Mouse (Mus musculus) kidney, adult 2 months (tissue): ENCODE measurements around the gene 1700017B05Rik.

Experiments used
- CTCF ChIP-seq: fragments of 200-500 bp; conservative IDR thresholded peaks from 2 replicates; pipeline ENCODE4 v1.5.1; 2011; ENCODE audit warnings: low read depth, mild to moderate bottlenecking, control low read depth, low read length, moderate library complexity, mixed read lengths; ENCODE audit not compliant: insufficient read depth, insufficient read length
- POLR2A ChIP-seq: fragments of 200-500 bp; IDR thresholded peaks from one replicate; pipeline ENCODE4 v1.6.1; 2011; ENCODE audit warnings: low read depth, low read length, control low read depth

DNA sequence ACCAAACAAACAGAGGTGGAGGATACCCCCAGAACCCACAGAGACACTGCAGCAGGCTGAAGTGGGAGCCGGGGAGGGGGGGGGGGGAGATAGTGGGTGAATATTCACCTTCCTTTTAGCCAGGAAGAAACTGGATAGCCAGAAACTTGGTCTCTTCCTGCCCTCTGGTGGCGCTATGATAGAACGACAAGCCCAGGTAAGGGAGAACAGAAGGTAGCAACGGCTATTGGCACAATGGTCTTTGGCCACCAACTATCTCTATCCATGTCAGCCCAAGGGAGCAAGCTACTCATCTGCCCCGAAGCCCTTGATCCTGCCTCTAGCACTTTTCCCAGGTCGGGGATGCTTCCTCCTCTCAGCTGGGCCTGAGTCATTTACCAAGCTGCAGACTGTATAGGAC lies 42.1 kb downstream of the 1700017B05Rik start:
- peak; percentile 86 for TF ChIP-seq CTCF
- no peak for TF ChIP-seq POLR2A
